Mouse (Mus musculus): ENCODE measurements around the gene Akr1c14.

Akr1c14 gene

DNA sequence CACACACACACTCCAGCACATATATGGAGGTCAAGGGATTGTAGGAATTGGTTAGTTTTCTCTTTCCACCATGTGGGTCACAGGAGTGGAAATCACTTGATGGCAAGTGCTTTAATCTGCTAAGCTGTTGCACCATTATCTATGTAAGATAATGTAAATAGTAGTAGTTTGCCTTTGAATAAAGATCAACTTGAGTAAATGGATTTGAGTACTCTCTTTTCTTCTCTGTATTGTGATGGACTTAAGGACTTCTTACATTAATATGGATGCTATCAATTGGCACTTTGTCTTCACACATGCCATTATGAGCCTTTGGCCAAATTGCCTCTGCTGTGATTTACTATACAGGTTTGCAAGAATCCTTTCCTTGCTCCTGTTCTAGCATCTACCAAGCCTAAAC is 31.1 kb downstream of the Akr1c14 start:
- TF ChIP-seq GATA4 (IDR thresholded peaks at IDR 0.05; ENCODE audit: insufficient replicate concordance, low read length), result no peak

DNA sequence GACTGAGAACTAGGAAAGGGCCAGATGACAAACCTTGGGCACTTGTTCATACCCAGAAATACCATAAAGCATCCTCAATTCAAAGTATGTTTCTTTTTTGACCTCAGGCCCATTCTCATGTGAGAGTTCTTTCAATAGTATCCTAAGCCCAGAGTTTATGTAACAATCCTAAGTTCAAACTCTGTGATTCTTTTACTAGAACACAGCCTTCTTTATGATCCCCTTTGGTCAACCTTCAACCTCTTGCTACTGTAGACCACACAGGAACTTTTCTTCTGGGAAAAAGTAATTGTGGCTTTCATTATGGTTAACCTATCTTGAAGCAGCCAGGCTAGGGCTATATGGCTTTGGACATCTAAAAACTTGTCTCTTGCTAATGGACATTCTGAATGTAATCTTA is 52.9 kb downstream of the Akr1c14 start:
- TF ChIP-seq GATA4 (IDR thresholded peaks at IDR 0.05; ENCODE audit: insufficient replicate concordance, low read length), result no peak

DNA sequence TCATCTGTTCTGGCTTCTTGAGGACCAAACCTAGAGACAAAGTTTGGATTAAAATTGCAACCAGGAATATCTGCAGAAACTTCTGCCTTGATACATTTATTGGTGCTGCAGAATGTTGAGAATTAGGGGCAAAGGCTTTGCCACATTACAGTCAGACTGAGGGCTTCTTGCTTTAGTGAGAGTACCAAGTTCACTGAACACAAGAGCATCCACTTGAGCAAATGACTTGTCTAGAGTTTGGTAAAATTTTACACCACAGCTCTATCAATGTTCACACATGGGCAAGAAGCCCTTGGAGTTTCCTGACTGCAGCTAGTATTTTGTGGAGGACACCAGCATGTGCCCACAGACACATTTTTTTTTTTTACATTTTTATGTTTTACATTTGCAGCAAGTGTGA is 53.9 kb downstream of the Akr1c14 start:
- no peak for TF ChIP-seq GATA4 (IDR thresholded peaks at IDR 0.05; ENCODE audit: insufficient replicate concordance, low read length)

DNA sequence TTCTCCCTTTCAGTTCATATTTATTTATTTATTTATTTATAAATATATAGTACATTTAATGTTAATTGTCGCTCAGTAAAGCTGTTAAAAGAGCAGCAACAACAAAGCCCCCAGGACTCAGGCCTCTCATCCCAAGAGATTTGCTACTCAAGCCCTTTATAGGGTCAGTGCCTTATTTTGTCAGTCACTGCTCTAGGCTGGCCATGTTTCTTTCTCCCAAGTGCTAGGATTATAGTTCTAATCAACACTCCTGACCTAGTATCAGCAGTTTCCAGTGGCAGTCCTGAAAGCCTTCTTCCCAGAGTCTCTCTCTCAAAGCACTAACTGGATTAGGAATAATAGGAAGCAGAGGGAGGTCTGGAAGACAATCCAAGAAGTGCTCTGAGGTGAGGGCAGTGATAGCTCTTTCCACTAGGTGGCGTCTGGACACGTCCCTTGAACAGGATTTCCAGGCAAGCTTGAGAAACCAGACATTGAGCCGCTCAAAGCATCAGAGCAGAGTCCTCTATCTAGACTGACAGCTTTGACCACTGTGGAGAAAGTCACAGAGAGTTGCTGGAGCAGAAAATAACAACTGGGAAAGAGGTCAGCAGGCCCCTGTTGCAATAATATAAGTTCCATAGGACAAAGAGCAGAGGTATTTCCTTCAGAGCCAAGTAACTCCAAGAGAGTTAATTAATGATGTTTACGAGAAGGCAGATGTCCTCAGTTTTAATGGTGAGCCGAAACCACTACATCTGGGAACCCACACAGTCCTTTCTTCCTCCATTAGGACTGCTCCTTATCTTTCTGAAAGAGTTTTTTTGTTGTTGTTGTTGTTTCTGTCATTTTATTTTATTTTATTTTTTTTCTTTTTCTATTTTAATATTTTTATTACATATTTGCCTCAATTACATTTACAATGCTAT is 61.7 kb downstream of the Akr1c14 start:
- TF ChIP-seq GATA4 (IDR thresholded peaks at IDR 0.05; ENCODE audit: insufficient replicate concordance, low read length), result no peak

DNA sequence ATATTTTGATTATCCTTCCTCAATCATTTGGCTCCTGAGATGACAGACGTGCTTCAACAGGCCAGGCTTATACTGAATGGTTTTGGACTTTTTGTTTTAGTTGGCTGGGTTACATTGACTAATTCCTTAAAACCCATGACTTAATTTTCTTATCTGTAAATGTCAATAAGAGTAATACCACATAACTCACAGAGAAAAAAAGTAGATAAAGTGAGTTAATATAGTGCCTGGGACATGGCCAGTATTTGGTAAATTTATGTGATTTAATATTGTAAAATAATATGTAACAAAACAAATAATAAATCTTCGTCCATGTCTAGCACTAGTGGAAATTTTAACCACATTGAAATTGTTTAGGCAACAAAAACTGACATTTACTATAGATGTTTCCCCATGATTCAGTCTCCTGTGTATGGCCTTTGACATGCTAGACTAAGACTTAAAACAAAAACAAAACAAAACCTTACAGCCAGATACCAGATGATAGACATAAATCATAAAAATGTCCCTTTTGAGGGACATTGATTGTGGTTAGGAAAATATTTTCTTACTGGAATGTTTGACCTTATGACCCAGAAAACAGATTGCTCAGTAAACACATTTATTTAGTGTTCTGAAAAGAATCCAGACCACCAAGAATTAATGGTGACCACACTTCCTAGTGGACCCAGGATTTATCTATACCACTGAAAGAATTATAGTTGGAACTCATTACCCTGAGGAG is 70.5 kb downstream of the Akr1c14 start:
- no peak for TF ChIP-seq GATA4 (IDR thresholded peaks at IDR 0.05; ENCODE audit: insufficient replicate concordance, low read length)

DNA sequence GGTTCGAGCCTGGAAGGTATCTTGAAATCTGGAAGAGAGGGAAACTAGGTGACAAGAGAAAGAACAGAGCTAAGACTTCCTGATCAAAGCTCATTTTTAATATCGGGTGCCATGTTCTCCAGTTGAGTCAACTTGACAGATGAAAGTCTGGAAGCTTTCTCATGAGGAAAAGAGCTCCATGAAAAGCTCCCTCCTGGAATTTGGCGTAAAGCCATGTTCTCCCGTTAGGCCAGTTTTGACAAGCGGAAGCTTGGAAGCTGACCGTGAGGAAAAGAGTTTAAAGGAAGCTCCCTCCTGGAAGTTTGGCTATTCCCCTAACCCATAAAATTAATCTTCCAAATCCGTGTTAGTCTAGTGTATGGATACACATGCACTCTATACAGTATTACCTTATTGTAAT is 74.3 kb downstream of the Akr1c14 start:
- no peak for TF ChIP-seq GATA4 (IDR thresholded peaks at IDR 0.05; ENCODE audit: insufficient replicate concordance, low read length)

DNA sequence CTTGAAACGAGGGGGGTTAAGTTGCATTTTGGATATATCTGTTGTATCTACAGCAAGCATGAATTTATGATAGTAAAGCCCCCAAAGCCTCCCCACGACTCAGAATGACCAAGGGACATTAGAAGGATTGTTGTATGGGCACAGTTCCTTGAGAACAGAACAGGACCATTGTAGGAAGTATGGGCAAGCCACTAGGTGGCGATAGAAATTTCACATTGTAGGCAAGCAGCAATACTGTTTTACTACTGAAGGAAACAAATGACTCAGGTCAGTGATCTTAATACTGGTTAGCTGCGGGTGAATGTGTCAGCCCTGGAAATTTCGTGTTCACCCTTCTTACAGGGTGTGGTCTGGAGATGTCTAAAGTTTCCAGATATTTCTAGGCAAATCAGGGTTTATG is 80.3 kb downstream of the Akr1c14 start:
- no peak for TF ChIP-seq GATA4 (IDR thresholded peaks at IDR 0.05; ENCODE audit: insufficient replicate concordance, low read length)

DNA sequence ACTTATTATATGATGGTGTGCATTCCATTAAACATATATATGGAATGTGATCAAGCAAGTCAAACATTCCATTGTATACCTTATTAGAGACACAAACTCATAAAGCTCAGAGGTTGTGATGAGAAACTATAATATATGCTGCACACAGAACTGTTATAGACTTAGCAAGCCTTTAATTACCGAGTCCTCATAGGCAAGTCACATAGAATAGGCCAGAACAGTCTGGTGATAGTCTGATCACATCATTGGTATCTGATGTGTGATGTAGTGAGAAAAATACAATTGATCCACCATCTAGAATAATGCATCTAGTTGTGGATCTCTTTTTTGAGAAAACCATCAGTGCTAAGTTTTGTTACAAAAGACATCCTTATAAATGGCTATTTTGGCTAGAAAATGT is 82.5 kb downstream of the Akr1c14 start:
- no peak for TF ChIP-seq GATA4 (IDR thresholded peaks at IDR 0.05; ENCODE audit: insufficient replicate concordance, low read length)

DNA sequence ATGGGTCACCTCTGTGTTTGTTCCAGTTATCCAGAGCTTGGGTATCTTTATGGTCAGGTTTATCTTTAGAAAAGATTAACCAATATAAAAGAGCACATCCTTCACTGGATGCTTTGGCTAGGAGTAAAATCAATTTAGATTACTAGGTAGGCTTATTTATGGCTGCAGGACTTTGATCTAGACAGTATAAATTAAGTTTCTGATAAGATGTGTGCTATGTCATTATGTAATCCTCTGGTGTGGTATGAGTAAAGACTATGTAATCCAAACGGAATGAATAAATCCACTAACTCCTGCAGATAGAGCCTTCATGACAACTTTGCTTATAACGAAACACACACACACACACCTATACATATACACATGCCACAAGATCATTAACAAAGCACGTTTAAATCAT is 82.9 kb downstream of the Akr1c14 start:
- no peak for TF ChIP-seq GATA4 (IDR thresholded peaks at IDR 0.05; ENCODE audit: insufficient replicate concordance, low read length)

DNA sequence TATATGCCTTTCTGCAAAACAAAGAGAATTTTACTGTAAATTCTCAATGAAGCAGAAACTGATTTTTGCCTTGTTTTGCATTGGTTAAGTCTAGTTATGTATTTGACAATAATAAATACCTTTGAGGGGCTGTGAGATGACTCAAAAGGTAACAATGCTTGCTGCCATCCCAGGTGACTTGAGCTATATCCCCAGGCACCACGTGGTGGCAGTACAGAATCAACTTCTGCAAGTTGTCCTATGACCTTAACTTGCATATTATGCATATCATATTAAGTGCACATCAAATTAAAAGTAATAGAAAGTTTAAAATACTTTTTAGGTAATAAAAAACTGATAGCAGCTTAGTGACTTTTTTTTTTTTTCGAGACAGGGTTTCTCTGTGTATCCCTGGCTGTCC is 84.3 kb downstream of the Akr1c14 start:
- no peak for TF ChIP-seq GATA4 (IDR thresholded peaks at IDR 0.05; ENCODE audit: insufficient replicate concordance, low read length)

All from liver, adult (tissue).